Mouse (Mus musculus) erythroblast, embryonic 14.5 days (primary cell): ENCODE measurements around the gene Sh3kbp1. TPM values are rescaled to one million over a fixed set of nuclear protein-coding genes. Genes with fewer than 3 reads are reported as not detected.

Source experiments
- H3K27me3 ChIP-seq: 2 replicates; pipeline ENCODE4 v1.6.1; 2012; ENCODE audit warnings: inconsistent platforms; ENCODE audit not compliant: control insufficient read depth
- H3K36me3 ChIP-seq: 2 replicates; pipeline ENCODE4 v1.6.1; 2012; ENCODE audit warnings: mild to moderate bottlenecking, inconsistent platforms; ENCODE audit not compliant: control insufficient read depth
- H3K4me1 ChIP-seq: 2 replicates; pipeline ENCODE4 v1.6.1; 2012; ENCODE audit warnings: inconsistent platforms; ENCODE audit not compliant: control insufficient read depth
- H3K4me3 ChIP-seq: replicated peaks from 2 replicates; pipeline ENCODE3; 2012; ENCODE audit warnings: moderate library complexity, mild to moderate bottlenecking, inconsistent platforms
- H3K9me3 ChIP-seq: 2 replicates; pipeline ENCODE4 v1.6.1; 2012; ENCODE audit warnings: low read length, inconsistent platforms, mixed read lengths; ENCODE audit not compliant: control insufficient read depth
- GATA1 ChIP-seq: IDR thresholded peaks from 2 replicates; pipeline ENCODE4 v1.6.1; 2012; ENCODE audit warnings: low read length, inconsistent platforms, mixed read lengths
- TAL1 ChIP-seq: IDR thresholded peaks from 3 replicates; pipeline ENCODE4 v1.6.1; 2012; ENCODE audit warnings: low read length, inconsistent platforms, mixed read lengths
- polyA plus RNA-seq: library from polyadenylated mRNA; stranded (reverse); fragments of >175 nt; gene quantifications from 2 replicates; pipeline ENCODE4 v1.2.3, GENCODE M21; 2012

The Sh3kbp1 gene
- polyA plus RNA-seq, 1 experiment: 0.31 TPM

- Histone ChIP-seq H3K27me3 (no peaks in the 10 kb centered on the region), H3K4me3 (no peak overlapping the region), H3K4me1 (no peaks in the 10 kb centered on the region), H3K9me3 (no peaks in the 10 kb centered on the region), H3K36me3 (no peaks in the 10 kb centered on the region)
- no peak for TF ChIP-seq GATA1
- TF ChIP-seq TAL1: no peak
Measured at GRCm38 (mm10) chrX:159879455-159879854, 252.4 kb downstream of the Sh3kbp1 start.

- TF ChIP-seq GATA1 (no peak), TAL1 (no peak)
Measured at GRCm38 (mm10) chrX:159881576-159881975, 254.5 kb downstream of the Sh3kbp1 start.

DNA sequence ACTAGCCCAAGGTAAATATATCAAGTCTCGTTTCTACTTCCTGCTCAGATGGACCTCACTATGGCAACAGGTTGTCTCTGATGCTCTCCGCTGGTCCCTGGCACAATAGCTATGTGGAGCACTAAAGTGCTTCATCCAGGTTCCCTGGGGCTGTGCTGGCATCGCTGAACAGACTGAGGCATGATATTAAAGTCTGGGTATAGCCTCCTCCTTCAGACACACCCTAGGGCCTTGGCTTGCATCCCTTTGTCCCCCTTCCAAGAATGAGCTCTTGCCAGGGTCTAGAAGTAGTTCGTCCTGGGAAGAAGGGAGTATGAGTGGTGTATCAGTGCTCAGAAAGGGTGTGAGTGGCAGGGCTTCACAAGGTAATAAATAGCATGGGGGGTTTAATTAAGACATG lies 269.5 kb downstream of the Sh3kbp1 start:
- Histone ChIP-seq H3K9me3 (no peaks in the 10 kb centered on the region), H3K4me3 (no peak overlapping the region), H3K4me1 (no peaks in the 10 kb centered on the region), H3K27me3 (no peaks in the 10 kb centered on the region), H3K36me3 (no peaks in the 10 kb centered on the region)
- TF ChIP-seq TAL1: no peak
- no peak for TF ChIP-seq GATA1

More at GRCm38 (mm10) chrX:159881576-159881975, 254.5 kb downstream of the Sh3kbp1 start:
- Histone ChIP-seq H3K4me3 (no peak overlapping the region), H3K36me3 (no peaks in the 10 kb centered on the region), H3K27me3 (no peaks in the 10 kb centered on the region), H3K9me3 (no peaks in the 10 kb centered on the region), H3K4me1 (no peaks in the 10 kb centered on the region)

DNA sequence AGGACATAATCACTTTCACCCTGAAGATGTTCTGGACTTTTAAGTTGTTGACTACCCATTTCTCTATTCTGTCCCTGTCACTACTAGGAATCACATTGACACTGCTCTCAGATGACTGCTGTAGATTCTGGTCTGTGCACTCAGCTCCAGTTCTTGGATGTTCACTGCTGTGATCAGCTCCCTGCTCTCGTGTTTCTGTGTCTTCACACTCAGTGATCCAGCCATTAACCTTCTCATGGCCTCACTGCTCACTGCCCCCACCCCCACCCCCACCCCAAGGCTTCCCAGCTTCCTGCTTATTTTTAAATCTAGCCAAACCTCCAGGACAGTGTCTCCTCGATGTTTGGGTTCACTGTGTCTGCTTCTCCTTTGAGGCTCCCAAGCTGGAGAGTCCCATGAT lies 271.0 kb downstream of the Sh3kbp1 start:
- H3K27me3 ChIP-seq: no peaks in the 10 kb centered on the region
- TF ChIP-seq TAL1 (no peak), GATA1 (no peak)
- H3K4me1 ChIP-seq: no peaks in the 10 kb centered on the region
- no peaks in the 10 kb centered on the region for H3K36me3 ChIP-seq
- H3K9me3 ChIP-seq: no peaks in the 10 kb centered on the region
- no peak overlapping the region for H3K4me3 ChIP-seq

DNA sequence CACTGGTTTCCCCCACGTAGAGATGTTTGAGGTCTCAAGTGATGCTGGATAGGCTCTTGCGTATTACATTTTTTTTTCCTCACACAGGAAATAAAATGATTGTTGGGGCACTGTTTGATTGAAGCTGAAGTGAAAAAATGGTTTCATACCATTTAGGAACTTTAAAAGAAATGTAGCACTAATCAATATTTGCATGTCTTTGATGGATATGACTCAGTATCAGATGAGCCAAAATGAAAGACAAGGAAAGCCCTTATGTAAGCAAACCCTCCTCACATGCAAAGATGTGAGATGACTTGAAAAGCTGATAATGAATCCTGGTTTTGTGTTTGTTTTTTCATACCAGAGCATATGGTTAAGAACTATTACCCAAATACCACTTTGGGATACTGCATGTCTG lies 272.0 kb downstream of the Sh3kbp1 start:
- no peaks in the 10 kb centered on the region for H3K4me1 ChIP-seq
- TF ChIP-seq TAL1 (no peak), GATA1 (no peak)
- H3K9me3 ChIP-seq: no peaks in the 10 kb centered on the region
- no peaks in the 10 kb centered on the region for H3K36me3 ChIP-seq
- H3K27me3 ChIP-seq: no peaks in the 10 kb centered on the region
- H3K4me3 ChIP-seq: no peak overlapping the region

GRCm38 (mm10) chrX:159903421-159903820 lies 276.3 kb downstream of the Sh3kbp1 start:
- H3K4me1 ChIP-seq: no peaks in the 10 kb centered on the region
- TF ChIP-seq GATA1: no peak
- TF ChIP-seq TAL1: no peak
- H3K36me3 ChIP-seq: no peaks in the 10 kb centered on the region
- H3K27me3 ChIP-seq: no peaks in the 10 kb centered on the region; the same call in 1 of the 2 replicates
- no peaks in the 10 kb centered on the region for H3K9me3 ChIP-seq
- no peak overlapping the region for H3K4me3 ChIP-seq

DNA sequence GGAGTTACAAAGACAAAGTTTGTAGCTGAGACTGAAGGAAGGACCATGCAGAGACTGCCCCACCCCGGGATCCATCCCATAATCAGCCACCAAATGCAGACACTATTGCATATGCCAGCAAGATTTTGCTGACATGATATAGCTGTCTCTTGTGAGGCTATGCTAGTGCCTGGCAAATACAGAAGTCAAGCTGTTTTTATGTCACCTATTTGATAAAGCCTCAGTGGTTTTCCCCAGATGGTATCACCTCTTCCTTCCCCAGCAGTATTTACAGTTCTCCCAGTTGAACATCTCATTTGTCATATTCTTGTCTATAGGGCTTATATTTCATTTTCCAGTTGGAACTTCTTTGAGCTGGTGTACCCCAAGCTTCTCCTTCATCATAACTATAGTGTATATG lies 280.6 kb downstream of the Sh3kbp1 start:
- H3K4me3 ChIP-seq: no peak overlapping the region
- no peaks in the 10 kb centered on the region for H3K4me1 ChIP-seq
- no peaks in the 10 kb centered on the region for H3K9me3 ChIP-seq
- TF ChIP-seq GATA1: no peak
- no peak for TF ChIP-seq TAL1
- H3K27me3 ChIP-seq: no peaks in the 10 kb centered on the region; the same call in 1 of the 2 replicates
- no peaks in the 10 kb centered on the region for H3K36me3 ChIP-seq

DNA sequence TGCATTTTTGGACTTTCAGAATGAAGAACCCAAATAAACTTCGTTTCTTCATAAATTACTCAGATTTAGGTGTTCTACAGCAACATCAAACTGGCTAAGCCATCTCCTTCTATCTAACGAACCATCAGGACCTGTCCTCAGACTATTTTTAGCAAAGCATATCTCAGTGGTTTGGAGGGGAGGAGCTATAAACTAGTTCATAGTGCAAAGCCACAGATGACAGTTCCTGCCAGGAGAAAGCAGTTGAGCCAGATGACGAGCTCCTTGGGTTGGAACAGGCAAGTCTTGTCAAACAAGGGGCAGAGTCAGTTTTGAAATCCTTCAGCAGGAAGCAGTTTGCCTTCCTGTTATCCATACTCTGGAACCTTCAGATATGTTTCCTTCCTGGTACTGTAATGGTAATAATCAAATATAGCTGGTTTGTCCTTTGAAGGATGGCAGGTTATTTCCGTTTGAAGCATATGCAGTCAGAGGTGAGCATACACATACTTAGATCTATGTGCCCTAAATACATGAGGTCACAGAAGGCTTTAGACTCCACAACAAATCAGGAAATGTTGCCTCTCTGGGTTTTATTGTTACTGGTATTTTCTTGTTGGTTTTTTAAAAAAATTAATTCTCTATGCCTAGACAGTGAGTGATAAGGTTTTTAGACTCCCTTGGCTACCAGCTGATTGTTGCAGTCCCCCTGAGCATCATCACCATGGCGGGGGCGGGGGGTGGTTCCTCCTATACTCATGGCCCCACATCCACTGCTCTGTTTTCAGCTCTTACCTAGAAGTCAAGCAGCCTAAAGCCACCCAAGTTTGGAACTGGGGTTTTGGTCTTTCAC lies 282.6 kb downstream of the Sh3kbp1 start:
- Histone ChIP-seq H3K36me3 (no peaks in the 10 kb centered on the region), H3K9me3 (no peaks in the 10 kb centered on the region), H3K4me1 (no peaks in the 10 kb centered on the region), H3K27me3 (no peaks in the 10 kb centered on the region; the same call in 1 of the 2 replicates), H3K4me3 (no peak overlapping the region)
- TF ChIP-seq GATA1: no peak

- Histone ChIP-seq H3K4me3 (no peak overlapping the region), H3K27me3 (no peaks in the 10 kb centered on the region), H3K9me3 (no peaks in the 10 kb centered on the region), H3K36me3 (no peaks in the 10 kb centered on the region), H3K4me1 (no peaks in the 10 kb centered on the region)
- no peak for TF ChIP-seq GATA1
- no peak for TF ChIP-seq TAL1
Measured at GRCm38 (mm10) chrX:159910600-159910999, 283.5 kb downstream of the Sh3kbp1 start.

DNA sequence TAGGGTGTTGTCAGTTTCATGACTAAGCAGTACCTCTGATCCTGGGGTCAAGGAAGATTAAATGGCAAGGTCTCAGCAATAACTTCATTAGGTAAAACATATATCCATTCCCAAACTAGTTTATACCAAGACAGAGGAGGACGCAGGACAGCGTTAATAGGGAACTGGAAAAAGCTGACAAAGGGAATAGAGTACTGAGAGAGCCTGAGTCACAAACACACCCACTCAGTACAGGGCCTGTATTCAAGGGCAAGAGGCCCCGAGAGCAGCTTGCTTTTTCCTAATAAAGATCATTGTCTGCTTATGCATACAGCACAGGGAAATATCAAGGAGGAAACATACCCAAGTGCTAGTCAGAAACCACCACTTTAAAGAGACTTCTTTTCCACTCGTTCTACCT lies 284.5 kb downstream of the Sh3kbp1 start:
- H3K4me1 ChIP-seq: no peaks in the 10 kb centered on the region
- no peaks in the 10 kb centered on the region for H3K9me3 ChIP-seq
- H3K36me3 ChIP-seq: no peaks in the 10 kb centered on the region
- TF ChIP-seq GATA1 (no peak), TAL1 (no peak)
- no peaks in the 10 kb centered on the region for H3K27me3 ChIP-seq
- no peak overlapping the region for H3K4me3 ChIP-seq
